Mouse (Mus musculus): ENCODE data around the gene Ctsa. TPM values are rescaled to one million over a fixed set of nuclear protein-coding genes. Genes with fewer than 3 reads are reported as not detected.

Ctsa gene
- polyA plus RNA-seq, 1 experiment from 2014 or later, result 88.2 TPM

DNA sequence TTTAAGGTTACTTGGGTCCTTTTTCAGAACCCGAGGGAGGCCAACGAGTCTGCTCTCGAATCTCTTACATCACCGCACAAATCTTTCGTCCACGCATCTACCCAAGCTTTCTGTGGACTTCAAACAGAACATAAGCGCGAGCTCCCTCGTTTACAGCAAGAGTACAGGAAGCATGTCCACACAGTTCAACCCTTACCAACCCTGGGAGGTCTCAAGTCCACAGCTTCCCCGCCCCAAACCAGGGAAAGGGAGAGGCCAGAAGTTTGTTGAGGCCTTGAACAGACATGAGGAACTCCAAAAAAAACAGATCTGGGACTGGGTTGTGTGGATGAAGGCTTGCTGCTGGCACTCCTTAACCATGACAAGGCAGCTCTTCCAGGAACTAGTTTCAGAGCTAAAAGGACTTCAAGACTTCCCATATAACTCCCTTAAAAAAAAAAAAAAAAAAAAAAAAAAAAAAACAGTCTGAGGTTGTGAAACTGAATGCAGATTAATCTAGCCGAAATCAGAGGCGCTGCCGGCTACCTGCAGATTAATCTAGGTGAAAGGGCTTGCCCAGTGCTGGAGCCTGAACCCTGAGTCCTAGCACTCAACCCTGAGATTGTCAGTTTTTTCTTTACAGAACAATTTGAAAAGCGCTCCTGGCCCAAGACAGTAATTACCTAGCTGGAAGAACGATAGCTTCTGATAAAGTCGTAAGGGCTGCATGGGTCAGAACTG is 29.3 kb upstream of the Ctsa start:
- H3K36me3 ChIP-seq (ENCODE audit: control insufficient read depth, insufficient read depth, low read length), result peaks cover 18% of the 10 kb centered on the region
- no peak for ATAC-seq (ENCODE audit: low FRiP score, low TSS enrichment)
- 93% methylated on average over 16 of the region's 16 CpGs for WGBS
- H3K9ac ChIP-seq (replicated peaks; ENCODE audit: low read length), result peak overlapping the region; percentile 61
- no peaks in the 10 kb centered on the region for H3K27me3 ChIP-seq (ENCODE audit: control insufficient read depth, insufficient read depth, low read length)
- H3K4me3 ChIP-seq (replicated peaks; ENCODE audit: low read depth, low read length), result peak overlapping the region; percentile 91; the same call in 1 of the 2 replicates
- peak overlapping the region; percentile 71 for H3K4me2 ChIP-seq (ENCODE audit: low read length)
- H3K4me1 ChIP-seq (ENCODE audit: control insufficient read depth, insufficient read depth, low read length), result peaks cover 10% of the 10 kb centered on the region
- no peak for DNase-seq
- H3K27ac ChIP-seq (replicated peaks; ENCODE audit: low read depth, low read length), result no peak overlapping the region
- H3K9me3 ChIP-seq (ENCODE audit: control insufficient read depth, low read length), result no peaks in the 10 kb centered on the region

DNA sequence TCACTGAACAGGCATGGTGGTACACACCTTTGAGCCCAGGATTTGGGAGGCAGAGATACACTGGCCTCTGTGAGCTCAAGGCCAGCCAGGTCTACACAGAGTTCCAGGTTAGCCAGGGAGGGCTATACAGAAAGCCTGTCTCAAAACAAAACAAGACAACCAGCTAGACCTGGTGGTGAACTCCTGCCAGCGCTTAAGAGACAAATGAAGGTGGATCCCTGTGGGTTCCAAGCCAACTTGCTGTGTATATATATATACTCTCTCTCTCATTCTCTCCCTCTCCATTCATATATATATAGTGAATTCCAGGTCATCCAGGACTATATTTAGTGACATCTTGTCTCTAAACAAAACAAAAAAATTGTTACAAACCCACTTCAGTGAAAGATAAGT is 28.8 kb upstream of the Ctsa start:
- no peaks in the 10 kb centered on the region for H3K9me3 ChIP-seq (ENCODE audit: control insufficient read depth, low read length)
- no peaks in the 10 kb centered on the region for H3K27me3 ChIP-seq (ENCODE audit: control insufficient read depth, insufficient read depth, low read length)
- H3K4me1 ChIP-seq (ENCODE audit: control insufficient read depth, insufficient read depth, low read length), result peaks cover 10% of the 10 kb centered on the region
- peak overlapping the region; percentile 81; the same call in 1 of the 2 replicates for H3K27ac ChIP-seq (replicated peaks; ENCODE audit: low read depth, low read length)
- no peak for ATAC-seq (ENCODE audit: low FRiP score, low TSS enrichment)
- H3K4me3 ChIP-seq (replicated peaks; ENCODE audit: low read depth, low read length), result peak overlapping the region; percentile 91
- H3K36me3 ChIP-seq (ENCODE audit: control insufficient read depth, insufficient read depth, low read length), result peaks cover 20% of the 10 kb centered on the region
- peak overlapping the region; percentile 61 for H3K9ac ChIP-seq (replicated peaks; ENCODE audit: low read length)
- no peak for DNase-seq
- H3K4me2 ChIP-seq (ENCODE audit: low read length), result peak overlapping the region; percentile 71
- WGBS, result 59% methylated on average over 1 of the region's 1 CpGs

DNA sequence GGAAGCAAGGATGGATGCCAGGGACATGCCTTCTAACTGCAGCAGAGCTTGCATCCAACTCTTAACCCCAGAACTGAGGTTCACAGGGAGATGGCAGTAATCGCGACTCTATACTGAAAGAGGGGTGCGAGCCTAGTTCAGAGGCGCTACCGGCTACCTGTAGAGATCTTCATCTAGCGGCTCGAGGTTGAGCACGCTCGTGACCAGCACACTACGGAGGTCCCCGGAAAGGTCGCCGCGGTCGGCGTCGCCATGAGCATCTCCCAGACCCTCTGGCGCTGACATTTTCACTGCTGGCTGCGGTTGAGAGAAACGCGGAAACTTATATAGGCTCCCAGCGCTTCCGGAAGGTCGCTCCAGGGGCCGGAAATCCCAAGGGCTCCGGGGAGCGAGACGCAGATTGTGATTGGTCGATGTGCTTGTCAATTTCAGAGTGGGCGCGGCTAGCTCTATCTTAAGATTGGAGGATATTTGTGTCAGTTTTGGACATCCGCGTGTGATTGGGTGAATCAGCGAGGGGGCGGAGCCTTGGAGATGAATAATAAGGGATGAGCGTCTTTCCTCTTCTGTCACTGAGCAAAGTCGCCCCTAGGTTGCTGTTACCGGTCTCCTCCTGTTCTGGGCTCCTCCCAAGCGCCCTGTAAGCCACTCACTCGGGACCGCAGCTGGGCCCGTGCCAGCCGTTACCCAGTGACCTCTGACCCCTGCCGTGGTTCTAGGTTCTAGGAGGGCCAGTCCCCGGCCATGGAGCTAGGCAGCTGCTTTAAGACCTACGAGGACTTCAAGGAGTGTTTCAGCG is 27.9 kb upstream of the Ctsa start, which contains the start of the genes Acot8 and Zswim3:
Acot8 (minus strand) TSS at position 350 of the 799 bp plus-strand sequence.
Zswim3 (plus strand) TSS at position 566 of the 799 bp plus-strand sequence.
- H3K4me3 ChIP-seq (replicated peaks; ENCODE audit: low read depth, low read length), result peak within 1 kb of the TSS; percentile 91
- no peaks in the 10 kb centered on the region for H3K27me3 ChIP-seq (ENCODE audit: control insufficient read depth, insufficient read depth, low read length)
- ATAC-seq (ENCODE audit: low FRiP score, low TSS enrichment), result peak; percentile 97
- peak within 1 kb of the TSS; percentile 78 for H3K4me2 ChIP-seq (ENCODE audit: low read length)
- H3K4me1 ChIP-seq (ENCODE audit: control insufficient read depth, insufficient read depth, low read length), result peaks cover 10% of the 10 kb centered on the region
- under 1% methylated on average over 47 of the region's 47 CpGs for WGBS
- H3K36me3 ChIP-seq (ENCODE audit: control insufficient read depth, insufficient read depth, low read length), result peaks cover 17% of the 10 kb centered on the region
- H3K9me3 ChIP-seq (ENCODE audit: control insufficient read depth, low read length), result no peaks in the 10 kb centered on the region
- peak within 1 kb of the TSS; percentile 82 for H3K27ac ChIP-seq (replicated peaks; ENCODE audit: low read depth, low read length)
- H3K9ac ChIP-seq (replicated peaks; ENCODE audit: low read length), result peak within 1 kb of the TSS; percentile 70
- peak; percentile 99 for DNase-seq

DNA sequence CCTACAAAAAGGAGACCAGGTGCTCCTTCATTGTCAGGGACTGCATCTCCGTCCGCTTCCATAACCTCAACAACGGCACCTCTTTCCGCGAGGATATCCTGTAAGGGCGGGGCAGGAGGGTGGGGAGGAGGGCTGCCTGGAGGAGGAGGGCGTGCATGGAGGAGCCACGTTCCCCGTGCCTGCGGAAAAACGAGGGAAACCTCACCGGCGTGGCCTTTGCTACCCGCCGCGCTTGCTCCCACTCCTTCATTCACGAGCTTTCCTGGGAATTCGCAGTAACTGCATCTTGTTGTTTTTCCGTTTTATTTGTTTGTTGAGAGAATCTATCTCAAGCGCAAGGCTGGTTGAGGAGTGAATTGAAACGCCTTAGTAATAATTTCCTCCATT is 27.3 kb upstream of the Ctsa start:
- Histone ChIP-seq H3K27ac (replicated peaks; ENCODE audit: low read depth, low read length) (peak overlapping the region; percentile 82), H3K4me3 (replicated peaks; ENCODE audit: low read depth, low read length) (peak overlapping the region; percentile 91), H3K9ac (replicated peaks; ENCODE audit: low read length) (peak overlapping the region; percentile 70), H3K9me3 (ENCODE audit: control insufficient read depth, low read length) (no peaks in the 10 kb centered on the region), H3K4me1 (ENCODE audit: control insufficient read depth, insufficient read depth, low read length) (peaks cover 10% of the 10 kb centered on the region), H3K36me3 (ENCODE audit: control insufficient read depth, insufficient read depth, low read length) (peaks cover 17% of the 10 kb centered on the region), H3K4me2 (ENCODE audit: low read length) (peak overlapping the region; percentile 78), H3K27me3 (ENCODE audit: control insufficient read depth, insufficient read depth, low read length) (no peaks in the 10 kb centered on the region)
- WGBS, result 3% methylated on average over 21 of the region's 21 CpGs
- DNase-seq (no peak), ATAC-seq (ENCODE audit: low FRiP score, low TSS enrichment) (peak; percentile 53)

DNA sequence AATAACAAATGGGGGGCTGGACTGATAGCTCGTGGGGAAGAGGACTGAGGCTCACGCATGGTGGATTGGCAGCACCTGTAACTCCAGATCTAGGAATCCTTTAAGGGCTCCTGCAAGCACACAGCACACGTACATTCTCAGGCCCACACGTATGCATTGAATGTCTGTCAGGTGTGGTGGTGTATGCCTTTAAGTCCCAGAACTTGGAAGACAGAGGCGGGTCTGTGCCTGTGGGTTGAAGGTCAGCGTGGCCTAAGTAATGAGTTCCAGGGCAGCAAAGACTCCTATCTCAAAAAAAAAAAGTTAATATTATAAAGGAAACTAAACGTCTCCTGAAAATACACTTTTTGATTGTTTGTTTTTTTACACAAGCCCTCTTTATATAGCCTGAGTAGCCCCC is 26.1 kb upstream of the Ctsa start:
- H3K27me3 ChIP-seq (ENCODE audit: control insufficient read depth, insufficient read depth, low read length), result no peaks in the 10 kb centered on the region
- H3K27ac ChIP-seq (replicated peaks; ENCODE audit: low read depth, low read length), result no peak overlapping the region
- WGBS, result 89% methylated on average over 7 of the region's 7 CpGs
- no peak for DNase-seq
- H3K4me2 ChIP-seq (ENCODE audit: low read length), result peak overlapping the region; percentile 78
- peaks cover 15% of the 10 kb centered on the region; the same call in 1 of the 2 replicates for H3K36me3 ChIP-seq (ENCODE audit: control insufficient read depth, insufficient read depth, low read length)
- H3K9ac ChIP-seq (replicated peaks; ENCODE audit: low read length), result no peak overlapping the region
- H3K4me3 ChIP-seq (replicated peaks; ENCODE audit: low read depth, low read length), result no peak overlapping the region
- peaks cover 10% of the 10 kb centered on the region for H3K4me1 ChIP-seq (ENCODE audit: control insufficient read depth, insufficient read depth, low read length)
- H3K9me3 ChIP-seq (ENCODE audit: control insufficient read depth, low read length), result no peaks in the 10 kb centered on the region
- ATAC-seq (ENCODE audit: low FRiP score, low TSS enrichment), result no peak

DNA sequence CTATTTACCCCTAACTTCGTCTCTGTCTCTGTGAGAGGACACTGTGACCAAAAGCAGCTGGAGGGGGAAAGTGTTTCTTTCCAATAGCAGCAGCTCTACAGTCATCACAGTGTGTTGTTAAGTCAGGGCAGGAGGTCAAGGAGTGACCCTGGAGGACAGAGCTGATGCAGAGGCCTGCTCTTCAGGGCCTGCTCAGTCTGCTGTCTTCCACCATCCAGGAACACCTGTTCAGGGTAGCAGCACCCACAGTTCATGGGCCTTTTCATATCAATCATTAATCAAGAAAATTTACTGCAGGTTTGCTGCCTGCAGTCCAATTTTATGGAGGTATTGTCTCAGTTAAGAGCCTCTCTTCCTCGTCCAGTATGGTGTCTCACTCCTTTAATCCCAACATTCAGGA is 19.1 kb upstream of the Ctsa start:
- Histone ChIP-seq H3K4me3 (replicated peaks; ENCODE audit: low read depth, low read length) (no peak overlapping the region), H3K4me1 (ENCODE audit: control insufficient read depth, insufficient read depth, low read length) (no peaks in the 10 kb centered on the region), H3K9me3 (ENCODE audit: control insufficient read depth, low read length) (no peaks in the 10 kb centered on the region), H3K4me2 (ENCODE audit: low read length) (no peak overlapping the region), H3K36me3 (ENCODE audit: control insufficient read depth, insufficient read depth, low read length) (peaks cover 30% of the 10 kb centered on the region), H3K27ac (replicated peaks; ENCODE audit: low read depth, low read length) (no peak overlapping the region), H3K27me3 (ENCODE audit: control insufficient read depth, insufficient read depth, low read length) (no peaks in the 10 kb centered on the region), H3K9ac (replicated peaks; ENCODE audit: low read length) (no peak overlapping the region)
- 61% methylated on average over 2 of the region's 2 CpGs for WGBS
- ATAC-seq (ENCODE audit: low FRiP score, low TSS enrichment) (no peak), DNase-seq (no peak)

DNA sequence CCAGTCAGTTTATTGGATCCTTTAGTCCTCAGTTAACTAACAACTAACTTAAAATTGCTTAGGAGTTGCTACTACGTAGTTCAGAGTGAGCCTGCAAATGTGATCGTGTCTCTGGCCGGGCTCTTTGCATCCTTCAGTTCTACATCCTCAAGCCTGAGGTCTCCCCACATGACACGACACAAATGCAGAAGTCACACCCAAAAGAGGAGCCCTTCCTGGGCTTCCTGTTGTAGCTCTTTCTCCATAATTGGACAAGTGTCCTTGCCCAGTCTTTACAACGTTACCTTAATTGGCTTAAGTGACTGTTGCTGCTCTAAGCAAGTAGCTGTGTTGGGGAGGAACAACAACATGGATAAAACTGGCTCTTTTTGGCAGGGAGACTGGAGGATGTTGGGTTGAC is 17.3 kb upstream of the Ctsa start:
- DNase-seq (no peak), ATAC-seq (ENCODE audit: low FRiP score, low TSS enrichment) (no peak)
- 93% methylated on average over 5 of the region's 5 CpGs for WGBS

DNA sequence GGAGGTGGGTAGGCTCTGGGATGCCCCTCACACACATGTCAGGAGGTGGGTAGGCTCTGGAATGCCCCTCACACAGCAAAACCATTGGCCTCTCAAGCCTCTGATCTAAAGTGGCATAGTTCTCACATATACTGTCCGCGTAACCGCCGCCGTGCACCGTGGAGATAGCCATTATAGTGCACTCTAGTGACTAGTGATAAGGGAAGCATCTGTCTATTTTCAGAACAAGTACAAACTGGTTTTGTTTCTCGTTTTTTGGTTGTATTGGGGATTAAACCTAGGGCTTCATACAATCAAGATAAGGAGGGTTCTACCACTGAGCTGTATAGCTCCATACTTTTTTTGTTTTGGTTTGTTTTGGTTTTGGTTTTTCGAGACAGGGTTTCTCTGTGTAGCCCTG is 16.9 kb upstream of the Ctsa start:
- DNase-seq, result no peak
- no peak overlapping the region for H3K4me2 ChIP-seq (ENCODE audit: low read length)
- no peaks in the 10 kb centered on the region for H3K9me3 ChIP-seq (ENCODE audit: control insufficient read depth, low read length)
- ATAC-seq (ENCODE audit: low FRiP score, low TSS enrichment), result no peak
- H3K4me1 ChIP-seq (ENCODE audit: control insufficient read depth, insufficient read depth, low read length), result no peaks in the 10 kb centered on the region
- 88% methylated on average over 8 of the region's 8 CpGs for WGBS
- no peak overlapping the region for H3K4me3 ChIP-seq (replicated peaks; ENCODE audit: low read depth, low read length)
- no peak overlapping the region for H3K9ac ChIP-seq (replicated peaks; ENCODE audit: low read length)
- H3K27ac ChIP-seq (replicated peaks; ENCODE audit: low read depth, low read length), result no peak overlapping the region
- H3K27me3 ChIP-seq (ENCODE audit: control insufficient read depth, insufficient read depth, low read length), result no peaks in the 10 kb centered on the region
- peaks cover 23% of the 10 kb centered on the region for H3K36me3 ChIP-seq (ENCODE audit: control insufficient read depth, insufficient read depth, low read length)

More for the DNA sequence above, 17.3 kb upstream of the Ctsa start:
- Histone ChIP-seq H3K36me3 (ENCODE audit: control insufficient read depth, insufficient read depth, low read length) (peaks cover 26% of the 10 kb centered on the region), H3K9ac (replicated peaks; ENCODE audit: low read length) (no peak overlapping the region), H3K27ac (replicated peaks; ENCODE audit: low read depth, low read length) (no peak overlapping the region), H3K9me3 (ENCODE audit: control insufficient read depth, low read length) (no peaks in the 10 kb centered on the region), H3K4me3 (replicated peaks; ENCODE audit: low read depth, low read length) (no peak overlapping the region), H3K27me3 (ENCODE audit: control insufficient read depth, insufficient read depth, low read length) (no peaks in the 10 kb centered on the region), H3K4me2 (ENCODE audit: low read length) (no peak overlapping the region), H3K4me1 (ENCODE audit: control insufficient read depth, insufficient read depth, low read length) (no peaks in the 10 kb centered on the region)
